Mouse (Mus musculus): ENCODE data around the gene Magi1.
"Not testable (repeated sequence)": the region's sequence is repeated elsewhere in the genome, so short reads cannot be mapped to it uniquely, and the experiment has no call there.

Magi1 gene

GRCm38 (mm10) chr6:94064832-94065231 is 218.9 kb downstream of the Magi1 start:
- no peak for DNase-seq (ENCODE audit: low spot score in 2 of 2)

GRCm38 (mm10) chr6:94063542-94063941 is 220.2 kb downstream of the Magi1 start:
- no peak for DNase-seq (ENCODE audit: low spot score in 2 of 2)

GRCm38 (mm10) chr6:94061424-94061980 is 222.2 kb downstream of the Magi1 start:
- DNase-seq (ENCODE audit: low spot score in 2 of 2) = no peak

GRCm38 (mm10) chr6:94060621-94061213 is 223.0 kb downstream of the Magi1 start:
- no peak for DNase-seq (ENCODE audit: low spot score in 2 of 2)

- no peak for DNase-seq (ENCODE audit: low spot score in 2 of 2)
Measured at GRCm38 (mm10) chr6:94059090-94059489, 224.6 kb downstream of the Magi1 start.

GRCm38 (mm10) chr6:94053920-94054319 is 229.8 kb downstream of the Magi1 start:
- DNase-seq (ENCODE audit: low spot score in 2 of 2) = peak; percentile 26 to 40

GRCm38 (mm10) chr6:94045180-94045579 is 238.5 kb downstream of the Magi1 start:
- DNase-seq (ENCODE audit: low spot score in 2 of 2) = no peak

GRCm38 (mm10) chr6:94043461-94043860 is 240.3 kb downstream of the Magi1 start:
- no peak for DNase-seq (ENCODE audit: low spot score in 2 of 2)

- peak in 1 of 2 experiments; percentile 55 for DNase-seq (ENCODE audit: low spot score in 2 of 2)
Measured at GRCm38 (mm10) chr6:94040093-94040492, 243.6 kb downstream of the Magi1 start.

- DNase-seq (ENCODE audit: low spot score in 2 of 2) = no peak
Measured at GRCm38 (mm10) chr6:94038897-94039296, 244.8 kb downstream of the Magi1 start.

- DNase-seq (ENCODE audit: low spot score in 2 of 2) = no peak
Measured at GRCm38 (mm10) chr6:94036554-94036953, 247.2 kb downstream of the Magi1 start.

GRCm38 (mm10) chr6:94026361-94026760 is 257.4 kb downstream of the Magi1 start:
- no peak for DNase-seq (ENCODE audit: low spot score in 2 of 2)

- DNase-seq (ENCODE audit: low spot score in 2 of 2) = no peak
Measured at GRCm38 (mm10) chr6:94022437-94022836, 261.3 kb downstream of the Magi1 start.

GRCm38 (mm10) chr6:94021239-94021962 is 262.3 kb downstream of the Magi1 start:
- no peak for DNase-seq (ENCODE audit: low spot score in 2 of 2)

- DNase-seq (ENCODE audit: low spot score in 2 of 2) = no peak
Measured at GRCm38 (mm10) chr6:94020566-94020965, 263.2 kb downstream of the Magi1 start.

GRCm38 (mm10) chr6:94019935-94020334 is 263.8 kb downstream of the Magi1 start:
- DNase-seq (ENCODE audit: low spot score in 2 of 2) = no peak

GRCm38 (mm10) chr6:94013761-94014160 is 270.0 kb downstream of the Magi1 start:
- no peak for DNase-seq (ENCODE audit: low spot score in 2 of 2)

- no peak for DNase-seq (ENCODE audit: low spot score in 2 of 2)
Measured at GRCm38 (mm10) chr6:94011947-94012346, 271.8 kb downstream of the Magi1 start.

- no peak for DNase-seq (ENCODE audit: low spot score in 2 of 2)
Measured at GRCm38 (mm10) chr6:94011521-94011920, 272.2 kb downstream of the Magi1 start.

GRCm38 (mm10) chr6:94008577-94008976 is 275.1 kb downstream of the Magi1 start:
- DNase-seq (ENCODE audit: low spot score in 2 of 2) = no peak

- not testable (repeated sequence) for DNase-seq (ENCODE audit: low spot score in 2 of 2)
Measured at GRCm38 (mm10) chr6:94003586-94003985, 280.1 kb downstream of the Magi1 start.

- no peak for DNase-seq (ENCODE audit: low spot score in 2 of 2)
Measured at GRCm38 (mm10) chr6:93996841-93997485, 286.8 kb downstream of the Magi1 start.

GRCm38 (mm10) chr6:93987561-93987960 is 296.2 kb downstream of the Magi1 start:
- DNase-seq (ENCODE audit: low spot score in 2 of 2) = no peak
